Mouse (Mus musculus): ENCODE data around the gene Dapl1.

Gene Dapl1

DNA sequence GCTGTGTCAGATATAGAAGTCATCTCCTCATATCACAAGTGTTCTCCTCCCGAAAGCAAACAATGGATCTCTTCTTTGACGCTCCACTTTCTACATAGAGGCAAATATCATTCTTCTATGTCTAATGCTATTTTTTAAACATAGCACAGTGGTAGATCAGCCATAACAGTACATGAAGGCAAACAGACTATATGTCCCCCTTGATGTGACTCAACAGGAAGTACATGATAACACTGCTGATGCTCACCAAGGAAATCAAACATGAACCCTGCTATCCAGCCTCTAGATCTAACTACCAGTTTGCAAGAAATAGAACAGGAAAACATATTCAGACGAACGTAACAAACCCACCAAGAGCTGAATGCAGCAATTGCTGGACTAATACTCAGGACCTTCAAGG lies 10.1 kb upstream of the Dapl1 start:
- no peak for DNase-seq (ENCODE audit: low read depth)

DNA sequence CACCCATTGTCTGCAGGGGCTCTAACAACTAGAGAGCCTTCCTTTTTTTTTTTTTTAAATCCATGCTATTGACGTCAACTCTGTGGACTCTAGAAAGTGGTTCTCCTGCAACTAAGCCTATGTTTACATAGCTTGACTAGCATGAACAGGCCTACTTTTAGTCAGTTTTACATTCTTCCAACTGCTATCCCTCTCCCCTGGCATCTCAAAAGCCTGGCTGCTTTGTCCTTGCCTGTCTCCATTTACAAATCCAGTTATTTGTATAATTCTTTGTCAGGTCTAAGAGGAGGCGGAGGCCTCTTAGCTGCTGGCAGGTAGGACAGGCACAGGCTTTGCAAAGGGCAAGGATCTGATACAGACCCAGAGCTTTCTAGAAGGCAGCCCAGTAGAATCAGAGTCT lies 627 bp downstream of the Dapl1 start:
- no peak for DNase-seq (ENCODE audit: low read depth)

DNA sequence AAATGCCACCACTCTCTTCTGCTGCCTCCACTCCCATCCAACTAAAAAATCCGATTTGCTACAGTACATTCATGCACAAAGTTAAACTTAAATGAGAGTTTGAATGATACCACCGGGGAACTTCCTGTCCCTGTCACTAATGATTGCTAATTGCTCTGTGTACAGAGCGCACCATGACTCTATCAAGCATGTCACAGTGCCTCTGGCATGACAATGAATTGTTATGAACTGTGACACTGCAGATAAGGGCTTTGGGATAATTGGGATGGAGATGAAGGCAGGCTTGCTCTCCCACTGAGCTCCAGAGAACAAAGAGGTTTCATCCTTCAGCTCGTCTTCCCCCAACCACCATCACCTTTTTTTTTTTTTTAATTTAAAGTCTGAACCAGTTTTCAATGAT lies 1.2 kb downstream of the Dapl1 start:
- DNase-seq (ENCODE audit: low read depth): no peak

DNA sequence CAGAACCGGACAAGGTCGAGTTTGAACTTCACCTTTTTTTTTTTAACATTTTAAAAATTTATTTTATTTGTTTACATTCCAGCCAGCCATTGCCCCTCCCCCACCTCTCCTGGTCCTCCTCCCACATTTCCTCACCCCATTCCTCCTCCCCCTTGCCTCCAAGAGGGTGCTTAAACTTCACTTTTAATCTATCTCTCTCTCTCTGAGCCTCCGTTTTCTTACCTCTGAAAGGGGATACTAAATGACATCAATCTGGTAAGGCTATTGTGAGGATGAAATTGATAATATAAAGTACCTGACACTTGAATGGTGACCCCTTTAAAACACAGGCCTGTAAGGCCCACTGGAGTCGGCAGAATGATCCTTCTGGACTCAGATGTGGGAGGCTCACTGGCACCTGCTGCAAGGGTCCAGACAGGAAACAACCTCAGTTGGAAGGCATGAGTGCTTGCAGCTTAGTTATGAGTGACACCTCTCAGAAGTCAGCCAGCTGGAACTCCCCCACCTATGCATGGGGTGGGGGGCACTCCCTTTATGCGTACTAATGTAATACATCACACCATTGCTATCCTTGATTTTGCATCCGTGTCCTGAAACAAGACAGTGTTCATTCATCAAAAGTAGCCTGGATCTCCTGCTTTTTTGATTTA lies 1.9 kb downstream of the Dapl1 start:
- no peak for DNase-seq (ENCODE audit: low read depth)

DNA sequence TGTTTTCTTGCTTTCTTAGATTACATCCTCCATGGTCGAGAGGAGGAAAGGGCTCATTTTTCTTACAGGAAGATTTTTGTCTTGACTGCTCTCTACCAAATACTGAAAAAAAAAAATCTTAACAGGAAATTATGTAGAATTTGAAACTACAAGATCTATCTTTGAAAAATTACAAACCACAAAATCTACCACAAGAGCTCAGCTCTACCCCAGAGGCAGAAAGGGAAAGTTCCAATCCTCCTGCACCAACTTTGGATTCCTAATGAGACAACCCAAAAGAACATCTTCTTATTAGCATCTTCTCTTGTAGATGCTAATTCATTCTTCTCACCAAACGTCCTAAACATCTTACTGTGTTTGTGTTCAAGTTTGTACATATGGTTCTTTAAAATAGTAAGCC lies 3.8 kb downstream of the Dapl1 start:
- no peak for DNase-seq (ENCODE audit: low read depth)

DNA sequence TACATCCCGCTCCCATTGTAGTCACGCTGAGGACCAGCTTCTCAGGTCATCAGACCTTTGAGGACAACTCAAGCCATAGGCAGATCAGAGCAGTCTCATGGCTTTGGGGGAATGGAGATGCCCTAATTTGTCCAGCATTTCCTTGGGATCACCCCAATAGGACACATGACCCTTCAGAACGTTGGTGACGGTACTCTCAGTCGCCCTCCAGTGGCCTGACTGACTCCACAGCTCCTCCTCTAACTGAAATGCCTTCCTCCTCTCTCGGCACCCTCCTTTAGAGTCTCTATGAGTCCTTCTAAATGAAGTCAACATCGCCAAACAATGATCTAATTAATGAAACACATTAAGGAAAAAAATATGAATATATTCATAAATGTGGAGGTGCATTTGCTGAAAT lies 5.9 kb downstream of the Dapl1 start:
- no peak for DNase-seq (ENCODE audit: low read depth)

DNA sequence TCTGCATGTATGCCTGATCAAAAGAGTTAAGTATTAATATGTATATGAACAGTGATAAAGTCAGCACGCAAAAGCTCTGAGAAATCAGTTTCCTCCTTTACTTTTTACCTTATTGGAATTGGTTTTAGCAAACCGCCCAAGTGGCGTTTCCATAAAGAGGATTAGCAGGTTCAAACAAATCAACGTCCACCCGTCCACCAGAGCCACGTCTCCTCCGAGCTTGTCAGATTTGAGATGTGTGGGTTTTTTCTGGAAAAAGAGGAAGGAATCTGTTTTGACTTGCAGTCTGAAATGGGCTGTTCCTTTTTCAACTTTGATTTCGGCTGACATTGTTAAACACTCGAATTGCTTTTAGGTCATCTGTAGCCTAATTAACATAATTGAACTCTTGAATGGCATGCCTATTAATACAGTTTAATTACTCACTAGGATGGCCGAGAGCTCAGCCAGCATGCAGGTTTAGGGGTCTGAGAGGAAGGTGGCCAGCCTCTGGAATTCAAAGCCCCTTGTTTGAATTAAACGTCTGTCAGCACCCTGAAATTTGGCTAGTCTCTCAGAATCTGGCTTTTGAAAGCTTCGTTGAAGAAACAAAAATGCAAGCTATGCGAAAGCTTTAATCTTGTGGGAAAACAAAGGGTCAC lies 9.1 kb downstream of the Dapl1 start:
- no peak for DNase-seq (ENCODE audit: low read depth)

DNA sequence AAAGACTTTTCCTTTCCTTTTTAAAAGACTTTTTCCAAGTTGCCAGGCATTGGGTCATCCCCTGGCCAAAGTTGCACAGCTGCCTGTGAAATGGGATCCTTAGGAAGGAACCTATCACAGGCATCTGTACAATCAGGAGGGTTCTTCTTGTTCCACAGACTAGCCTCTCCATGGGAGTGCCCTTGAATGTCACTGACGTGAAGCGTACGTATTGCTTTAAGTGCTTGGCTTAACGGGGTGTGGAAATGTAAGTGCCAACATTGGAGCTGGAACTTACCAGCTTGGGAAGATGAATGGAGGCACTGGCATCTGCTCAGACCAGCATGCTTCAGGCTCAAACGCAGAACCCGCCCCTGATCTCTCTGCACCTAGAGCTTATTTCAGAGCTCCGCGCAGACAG lies 14.7 kb downstream of the Dapl1 start:
- no peak for DNase-seq (ENCODE audit: low read depth)

DNA sequence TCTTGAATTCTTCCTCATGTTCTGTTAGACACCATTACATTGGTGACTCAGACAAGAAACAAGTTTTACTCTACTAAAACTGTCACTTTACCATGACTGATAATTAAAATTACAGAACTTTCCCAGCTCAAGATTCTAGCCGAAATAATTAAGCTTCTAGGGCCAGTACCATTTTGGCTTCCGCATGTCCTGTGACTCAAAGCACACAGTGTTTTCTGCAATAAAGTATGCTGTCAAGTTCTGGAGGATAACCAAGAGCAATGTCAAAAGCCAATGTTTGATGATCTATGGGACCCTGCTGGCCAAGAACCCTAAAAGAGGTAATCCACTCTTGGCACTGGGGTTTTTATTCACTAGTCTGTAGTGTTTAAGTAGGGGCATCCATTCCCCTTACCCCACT lies 15.3 kb downstream of the Dapl1 start:
- no peak for DNase-seq (ENCODE audit: low read depth)

DNA sequence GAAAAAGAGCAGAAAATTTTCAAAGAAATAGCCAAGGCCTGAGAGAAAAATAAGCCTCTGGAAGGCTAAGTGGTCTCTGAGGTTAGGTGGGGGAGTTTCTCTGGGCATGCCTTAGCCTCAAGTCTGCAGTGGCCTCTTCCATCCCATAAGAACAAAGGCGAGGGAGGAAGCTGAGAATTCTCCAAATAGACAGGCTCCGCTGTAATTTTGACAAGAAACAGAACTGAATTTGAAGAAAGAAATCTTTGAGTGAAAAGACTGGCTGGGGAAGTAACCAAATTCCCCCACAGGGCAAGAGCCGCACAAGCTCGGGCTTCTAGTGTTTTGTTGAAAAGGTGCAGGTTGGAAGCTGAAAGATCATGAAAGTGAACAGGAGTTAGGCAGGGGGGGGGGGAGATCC lies 24.6 kb downstream of the Dapl1 start:
- DNase-seq (ENCODE audit: low read depth): no peak

DNA sequence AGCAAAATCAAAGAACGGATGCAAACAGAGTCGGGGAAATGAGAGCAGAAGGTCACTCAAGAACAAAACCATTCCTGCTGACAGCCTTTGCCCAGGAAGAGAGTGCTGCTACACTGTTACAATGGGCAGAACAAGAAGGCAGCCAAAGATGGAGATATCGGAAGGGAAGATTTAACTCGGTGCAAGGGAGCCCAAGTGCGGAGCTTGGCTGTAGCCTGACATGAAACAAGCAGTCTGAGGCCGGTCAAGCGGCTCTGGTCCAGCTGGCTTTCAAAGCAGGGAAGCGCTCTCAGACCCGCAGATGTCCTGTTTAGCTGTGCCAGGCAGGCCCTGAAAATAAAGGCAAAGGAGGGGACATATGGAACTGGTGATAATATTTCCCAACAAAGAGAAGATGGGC lies 26.0 kb downstream of the Dapl1 start:
- DNase-seq (ENCODE audit: low read depth): no peak

DNA sequence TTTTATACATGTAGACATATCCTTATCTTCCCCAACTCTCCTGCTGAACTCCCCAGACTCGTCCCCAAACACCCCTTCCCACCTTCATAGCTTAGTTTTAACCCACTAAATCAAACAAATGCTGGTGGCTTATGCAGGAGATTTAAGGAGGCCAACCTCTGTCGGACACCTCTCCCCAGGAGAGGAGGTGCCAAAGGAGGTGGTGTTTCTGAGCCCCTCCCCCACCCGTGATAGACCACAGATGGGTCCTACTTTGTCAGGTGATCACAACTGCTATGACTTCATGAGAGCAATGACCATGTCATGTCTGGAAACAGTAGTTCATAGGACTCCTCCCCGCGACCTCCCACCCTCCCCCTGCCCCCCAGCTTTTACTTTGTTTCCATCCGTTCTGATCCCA lies 26.4 kb downstream of the Dapl1 start:
- no peak for DNase-seq (ENCODE audit: low read depth)

DNA sequence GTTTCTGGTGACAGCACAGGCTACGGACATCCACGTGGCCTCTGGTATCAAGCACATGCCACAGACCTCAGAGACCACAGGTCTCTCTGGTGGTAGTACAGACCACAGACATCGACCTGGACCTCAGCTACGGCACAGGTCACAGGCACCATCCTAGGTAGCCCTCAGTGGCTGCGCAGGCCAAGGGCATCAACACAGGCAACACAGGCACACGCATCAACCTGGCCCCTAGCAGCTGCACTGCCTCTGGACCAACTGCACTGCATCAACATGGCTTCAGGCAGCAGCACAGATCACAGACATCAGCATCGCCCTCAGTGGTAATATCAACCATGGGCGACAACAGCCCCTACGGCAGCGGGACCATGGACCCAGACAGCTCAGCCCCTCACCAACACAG lies 36.2 kb downstream of the Dapl1 start:
- DNase-seq (ENCODE audit: low read depth): no peak

DNA sequence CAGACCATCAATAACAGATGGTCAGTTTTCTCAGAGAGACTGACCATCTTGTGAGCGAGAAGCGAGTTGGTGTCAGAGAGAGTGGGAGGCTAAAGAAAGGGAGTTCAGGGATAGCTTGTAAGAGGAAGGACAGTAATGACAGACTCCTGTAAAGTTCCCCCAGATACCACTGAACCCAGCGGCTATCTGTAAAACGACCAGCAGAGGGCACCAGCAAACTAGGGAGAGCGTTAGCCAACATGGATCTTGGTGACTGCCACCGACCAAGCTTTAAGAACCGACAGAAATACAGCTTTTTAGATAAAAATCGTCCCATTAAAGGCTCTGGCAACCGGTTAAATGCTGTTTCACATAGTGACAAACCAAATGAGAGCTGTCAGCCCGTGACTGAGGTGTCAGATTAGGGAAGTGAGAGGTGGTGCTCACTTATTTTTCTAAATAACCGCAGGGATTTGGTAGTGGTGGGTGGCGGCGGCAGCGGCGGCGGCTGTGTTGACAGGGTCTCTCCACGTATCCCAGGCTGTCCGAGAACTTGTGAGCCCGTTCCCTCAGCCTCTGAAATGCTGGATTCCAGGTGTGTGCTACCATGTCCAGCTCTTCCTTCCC lies 37.7 kb downstream of the Dapl1 start:
- peak; percentile 45 for DNase-seq (ENCODE audit: low read depth)

DNA sequence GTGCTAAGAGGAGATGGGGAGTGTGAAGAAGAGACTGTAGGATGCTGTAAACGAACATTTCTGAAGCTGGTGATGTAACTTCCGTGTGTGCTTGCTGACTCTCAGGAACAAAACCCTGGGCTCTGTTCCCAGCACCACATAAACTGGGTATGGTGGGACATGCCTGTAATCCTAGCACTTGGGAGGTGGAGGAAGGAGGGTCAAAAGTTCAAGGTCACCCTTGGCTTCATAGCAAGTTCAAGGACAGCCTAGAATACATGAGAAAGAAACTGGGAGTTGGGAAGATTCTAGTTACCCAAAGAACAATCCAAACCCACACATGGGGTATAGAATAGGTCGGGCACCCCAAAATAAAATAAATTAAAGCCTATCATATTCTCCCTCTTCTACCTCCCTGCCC lies 39.1 kb downstream of the Dapl1 start:
- DNase-seq (ENCODE audit: low read depth): no peak

DNA sequence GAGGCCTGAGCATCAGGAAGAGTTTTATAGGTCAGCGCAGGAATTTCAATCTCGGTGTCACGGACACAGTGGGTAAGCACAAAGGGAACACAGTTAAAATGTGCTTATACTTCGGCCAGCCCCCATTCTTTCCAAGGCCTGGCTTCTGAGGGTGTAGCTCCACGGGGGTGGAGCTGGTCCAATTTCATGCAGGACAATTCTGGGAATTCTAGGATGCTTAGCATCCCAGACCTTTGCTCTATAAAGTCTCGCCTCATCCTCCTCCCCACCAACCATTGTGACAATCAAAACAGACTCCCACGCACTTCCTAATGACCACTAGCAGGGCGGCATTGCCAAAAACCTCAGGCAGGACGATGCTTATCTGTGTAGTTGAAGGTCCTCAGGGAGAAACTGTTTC lies 42.4 kb downstream of the Dapl1 start:
- no peak for DNase-seq (ENCODE audit: low read depth)

DNA sequence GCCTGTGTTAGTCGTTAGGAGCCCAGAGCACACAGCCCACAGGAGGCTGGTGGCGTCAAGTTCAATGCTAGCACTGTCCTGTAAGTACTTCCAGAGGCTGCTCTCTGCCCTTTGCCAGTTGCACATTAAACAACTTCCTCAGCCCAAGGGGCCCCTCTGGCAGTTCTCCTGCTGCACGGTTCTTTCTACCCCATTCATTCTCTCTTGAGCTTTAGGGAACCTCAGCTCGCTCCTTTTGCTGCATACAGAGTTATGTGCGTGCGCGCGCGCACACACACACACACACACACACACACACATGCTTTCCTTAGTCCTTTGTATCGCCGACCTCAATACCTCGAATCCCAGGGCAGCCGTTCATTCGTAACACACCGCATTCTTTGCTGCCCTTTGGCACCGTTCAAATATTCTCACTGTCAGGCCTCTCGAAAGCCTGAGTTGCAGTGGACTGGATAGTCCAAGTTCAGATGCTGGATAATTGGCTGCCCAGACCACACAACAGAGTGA lies 45.2 kb downstream of the Dapl1 start:
- DNase-seq (ENCODE audit: low read depth): no peak

DNA sequence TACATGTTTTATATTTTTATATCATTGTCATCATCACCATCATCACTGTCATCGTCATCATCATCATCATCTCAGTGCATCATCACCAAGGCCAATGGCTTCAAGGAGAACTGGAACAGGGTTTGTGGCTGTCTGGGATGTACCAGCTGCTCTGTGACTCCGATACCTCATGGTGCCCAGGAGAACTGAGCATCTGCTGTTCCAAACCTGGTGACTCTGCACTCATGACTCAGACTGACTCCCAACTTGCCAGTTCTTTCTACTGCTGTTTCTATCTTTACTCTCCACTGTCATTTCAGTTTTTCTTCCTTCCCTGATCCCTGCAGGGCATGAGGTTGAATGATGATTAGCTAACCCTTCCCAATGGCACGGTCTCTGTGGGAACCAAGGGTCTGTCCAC lies 46.4 kb downstream of the Dapl1 start:
- no peak for DNase-seq (ENCODE audit: low read depth)

DNA sequence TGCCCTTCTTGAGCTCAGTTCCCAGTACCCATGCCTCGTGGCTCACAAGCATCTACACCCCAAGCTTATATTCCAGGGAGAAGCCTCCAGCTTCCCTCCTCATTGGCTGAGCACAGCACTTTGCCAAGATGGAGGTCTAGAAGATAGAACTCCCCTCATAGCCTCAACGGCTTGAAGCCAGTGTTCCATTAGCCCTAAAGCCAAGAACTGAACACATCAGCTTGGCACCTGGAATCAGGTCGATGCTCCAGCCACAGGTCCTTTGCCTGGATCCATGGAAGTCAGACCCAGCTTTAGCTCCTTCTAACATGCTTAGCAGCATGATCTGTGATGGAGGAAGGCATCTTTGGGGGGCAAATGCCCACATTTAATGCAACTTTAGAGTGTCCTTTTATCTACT lies 48.5 kb downstream of the Dapl1 start:
- no peak for DNase-seq (ENCODE audit: low read depth)

DNA sequence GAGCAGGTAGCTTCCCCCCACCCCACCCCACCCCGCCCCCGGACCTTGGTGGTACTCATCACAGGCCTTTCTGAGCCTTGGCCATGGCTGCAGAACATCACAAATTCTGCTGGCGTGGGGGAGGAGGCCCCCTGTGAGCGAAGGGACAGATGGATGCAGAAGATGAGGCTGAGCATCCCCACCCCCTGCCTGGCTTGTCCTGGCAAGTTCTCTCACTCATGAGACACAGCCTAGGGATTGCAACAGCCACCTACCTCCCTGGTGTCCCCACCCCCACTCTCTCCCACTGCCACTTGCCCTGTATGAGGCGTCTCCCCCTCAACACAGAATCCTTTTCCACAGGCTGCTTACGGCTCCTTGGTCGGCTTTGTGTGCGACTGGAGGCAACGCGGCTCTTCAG lies 49.1 kb downstream of the Dapl1 start:
- DNase-seq (ENCODE audit: low read depth): no peak

DNA sequence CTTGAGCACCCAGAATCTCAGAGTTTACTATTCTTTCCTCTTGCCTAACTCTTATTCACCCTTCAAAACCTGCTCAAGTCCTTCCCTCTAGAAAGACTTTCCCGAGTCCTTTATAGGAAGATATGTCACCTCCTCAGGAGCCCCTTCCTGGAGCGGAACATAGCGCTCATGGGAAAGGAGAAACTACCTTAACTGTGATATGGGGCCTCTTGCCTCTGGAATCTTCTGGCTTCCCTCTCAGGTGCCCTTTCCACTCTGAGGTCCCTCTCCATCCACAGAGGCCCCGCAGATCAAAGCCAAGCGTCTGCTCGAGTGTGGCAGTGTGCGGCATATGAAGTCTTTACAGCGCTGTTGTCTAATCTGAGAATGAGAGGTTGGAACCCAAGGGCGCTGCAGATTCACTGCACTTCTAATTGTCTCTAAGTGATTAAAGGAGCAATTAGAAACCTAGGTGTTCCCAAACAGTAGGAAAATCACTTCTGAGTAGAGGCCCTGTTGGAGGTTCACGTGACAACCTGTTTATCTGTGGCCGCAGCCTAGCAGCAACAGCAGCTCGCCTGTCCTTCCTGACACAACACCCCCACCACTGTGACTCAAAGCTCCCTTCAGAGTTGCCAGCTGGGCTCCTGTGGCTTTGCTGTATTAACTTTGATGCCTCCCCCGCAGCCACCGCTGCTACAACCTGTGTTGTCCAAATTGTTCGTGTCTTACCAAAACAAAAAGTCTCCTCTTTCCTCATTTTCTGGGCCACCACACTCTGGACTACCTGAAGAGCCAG lies 49.7 kb downstream of the Dapl1 start:
- no peak for DNase-seq (ENCODE audit: low read depth)

DNA sequence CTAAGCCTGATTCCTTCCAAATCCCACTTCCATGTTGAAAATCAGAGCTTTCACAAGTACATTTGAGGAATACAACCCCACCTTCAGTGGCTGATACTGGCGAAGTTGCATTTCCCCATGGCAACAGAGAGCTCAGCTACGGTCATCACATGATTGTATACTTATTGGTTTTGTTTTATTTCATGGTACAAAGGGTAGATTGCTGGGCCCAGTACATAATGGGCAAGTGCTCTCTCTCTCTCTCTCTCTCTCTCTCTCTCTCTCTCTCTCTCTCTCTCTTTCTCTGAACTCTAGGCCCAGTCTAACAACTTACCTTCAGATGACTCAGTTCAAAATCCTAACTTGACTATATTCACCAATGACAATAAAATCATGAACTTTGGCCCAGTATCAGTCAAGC lies 52.5 kb downstream of the Dapl1 start:
- DNase-seq (ENCODE audit: low read depth): no peak

DNA sequence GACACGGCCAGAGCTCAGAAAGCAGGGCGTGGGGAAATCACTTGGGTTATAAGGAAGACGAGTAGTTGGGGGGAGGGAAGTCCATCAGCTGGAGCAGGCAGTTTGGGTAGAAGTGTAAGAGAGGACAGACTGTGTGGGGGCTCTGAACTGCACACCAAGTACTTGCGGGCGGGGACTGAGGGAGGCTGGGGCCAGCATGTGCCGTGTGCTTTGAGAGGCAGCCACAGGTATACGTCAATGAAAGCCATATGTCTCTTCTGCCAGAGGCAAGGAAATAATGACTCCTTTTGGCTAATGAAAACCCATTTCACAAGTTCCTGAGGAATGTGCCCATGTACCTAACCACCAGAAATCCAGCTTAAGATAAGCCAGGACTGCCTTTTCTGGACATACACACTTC lies 53.6 kb downstream of the Dapl1 start:
- no peak for DNase-seq (ENCODE audit: low read depth)
